ENCODE assay signal across 27 mouse cellular contexts in genomic region chr13:3654432-3654831, GRCm38 (mm10). TPM values are rescaled to one million over a fixed set of nuclear protein-coding genes. Genes with fewer than 3 reads are reported as not detected.
DNase-seq lines count a peak whose midpoint lies in the region; ATAC-seq lines count a peak whose summit lies in the region.
"Had no signal": no experiment of that assay in that cellular context is flagged by ENCODE, and none has a peak within 500 bp of the region (broad histone marks: within the 10 kb centered on the region; RNA-seq: fewer than 3 reads in every experiment).

No protein-coding gene starts in this region.

- H3K27ac ChIP-seq in kidney, embryonic 15.5 days, result no peak overlapping the region
- H3K27ac ChIP-seq in heart, embryonic 12.5 days (ENCODE audit: poor library complexity, severe bottlenecking), result no peak overlapping the region
- H3K27ac ChIP-seq: embryonic facial prominence, embryonic 13.5 days; heart, embryonic 13.5 days; limb, embryonic 10.5 days; liver, embryonic 15.5 days; lung, embryonic 15.5 days; midbrain, embryonic 15.5 days had no signal

- intact Hi-C loops in left cerebral cortex, postnatal 14 days (cut with DNase I), result no loop called here

- H3K9ac ChIP-seq in kidney, embryonic 15.5 days, result no peak overlapping the region
- H3K9ac ChIP-seq in heart, embryonic 12.5 days, result no peak overlapping the region
- H3K9ac ChIP-seq: embryonic facial prominence, embryonic 13.5 days; heart, embryonic 13.5 days; liver, embryonic 15.5 days; lung, embryonic 15.5 days; midbrain, embryonic 15.5 days had no signal

- no peaks in the 10 kb centered on the region for H3K9me3 ChIP-seq in kidney, embryonic 15.5 days (replicated peaks)
- no peaks in the 10 kb centered on the region for H3K9me3 ChIP-seq in heart, embryonic 12.5 days (replicated peaks)
- H3K9me3 ChIP-seq: embryonic facial prominence, embryonic 13.5 days; heart, embryonic 13.5 days; limb, embryonic 10.5 days; liver, embryonic 15.5 days; lung, embryonic 15.5 days; midbrain, embryonic 15.5 days had no signal

- H3K4me2 ChIP-seq in kidney, embryonic 15.5 days, result no peak overlapping the region
- H3K4me2 ChIP-seq in heart, embryonic 12.5 days, result no peak overlapping the region
- H3K4me2 ChIP-seq: embryonic facial prominence, embryonic 13.5 days; heart, embryonic 13.5 days; liver, embryonic 15.5 days; lung, embryonic 15.5 days; midbrain, embryonic 15.5 days had no signal

- H3K36me3 ChIP-seq in kidney, embryonic 15.5 days, result peaks cover 21% of the 10 kb centered on the region
- peaks cover 17% of the 10 kb centered on the region; the same call in 1 of the 2 replicates for H3K36me3 ChIP-seq in heart, embryonic 12.5 days
- H3K36me3 ChIP-seq: liver, embryonic 15.5 days; lung, embryonic 15.5 days had no signal

- no peak overlapping the region for H3K4me3 ChIP-seq in kidney, embryonic 15.5 days (replicated peaks)
- H3K4me3 ChIP-seq in heart, embryonic 12.5 days, result no peak overlapping the region
- H3K4me3 ChIP-seq: embryonic facial prominence, embryonic 13.5 days; erythroblast, embryonic 14.5 days; heart, embryonic 13.5 days; limb, embryonic 10.5 days; liver, embryonic 15.5 days; lung, embryonic 15.5 days; midbrain, embryonic 15.5 days; myocyte had no signal

- DNase-seq in frontal cortex, adult 2 months (ENCODE audit: extremely low spot score in 1 of 2, low spot score in 1 of 2), result peak; percentile 72 to 74
- no peak for DNase-seq in frontal cortex, postnatal 25 days (ENCODE audit: low spot score in 2 of 2)
- peak; percentile 22 to 59 for DNase-seq in right cerebral cortex, postnatal 36 days (ENCODE audit: low spot score in 2 of 2)
- no peak for DNase-seq in right cerebral cortex, postnatal 14 days
- peak; percentile 44 to 79 for DNase-seq in left cerebral cortex, postnatal 14 days (ENCODE audit: low spot score in 2 of 2)
- DNase-seq: adrenal gland, adult 2 months; cerebellum, adult 2 months; cerebellum, postnatal 36 days; embryo, embryonic 11 days; gastrocnemius, postnatal 25 days; heart, adult 18-20 months; heart, postnatal 14 days; kidney, adult 11 months; kidney, postnatal 4 days; liver; lung, postnatal 36 days; thymus, postnatal 25 days had no signal

- H3K27me3 ChIP-seq in kidney, embryonic 15.5 days, result no peaks in the 10 kb centered on the region
- no peaks in the 10 kb centered on the region for H3K27me3 ChIP-seq in heart, embryonic 12.5 days (replicated peaks)
- H3K27me3 ChIP-seq: embryonic facial prominence, embryonic 13.5 days; heart, embryonic 13.5 days; liver, embryonic 15.5 days; lung, embryonic 15.5 days; midbrain, embryonic 15.5 days had no signal

- 88% methylated on average over 2 of the region's 2 CpGs for WGBS in kidney, embryonic 15.5 days
- WGBS in heart, embryonic 12.5 days, result 87% methylated on average over 2 of the region's 2 CpGs

- no peaks in the 10 kb centered on the region for H3K4me1 ChIP-seq in kidney, embryonic 15.5 days
- H3K4me1 ChIP-seq in heart, embryonic 12.5 days (replicated peaks), result no peaks in the 10 kb centered on the region
- H3K4me1 ChIP-seq: embryonic facial prominence, embryonic 13.5 days; heart, embryonic 13.5 days; limb, embryonic 10.5 days; liver, embryonic 15.5 days; lung, embryonic 15.5 days; midbrain, embryonic 15.5 days had no signal

- no peak for ATAC-seq in kidney, embryonic 15.5 days (replicated peaks; ENCODE audit: low FRiP score)
- no peak for ATAC-seq in heart, embryonic 12.5 days (ENCODE audit: insufficient number of reproducible peaks, low FRiP score)
- ATAC-seq: midbrain, embryonic 15.5 days had no signal

RNA-seq across cellular contexts. Expression of gene Asb13, which starts 20.6 kb away (rescaled TPM):
- 33.1 and 36.6 TPM in 2 replicates for polyA plus RNA-seq in frontal cortex, adult 2 months (2012; rRNA removed)
- 10 to 100 TPM; 39.0 to 44.7 TPM for total RNA-seq in left cerebral cortex, postnatal 14 days (2021)
- 14.4 and 15.0 TPM in 2 replicates for polyA plus RNA-seq in kidney, embryonic 15.5 days (2015; fragmentation: Nextera tagmentation; extraction: Ambion mirVana)
- 4.6 and 4.8 TPM in 2 replicates for polyA plus RNA-seq in heart, embryonic 12.5 days (2016; fragmentation: Nextera tagmentation; extraction: Ambion mirVana)

RNA-seq across cellular contexts. Expression of gene Fam208b, which starts 43.5 kb away (rescaled TPM):
- polyA plus RNA-seq in frontal cortex, adult 2 months (2012; rRNA removed), result 16.5 and 16.8 TPM in 2 replicates
- total RNA-seq in left cerebral cortex, postnatal 14 days (2021), result 10 to 100 TPM; 24.3 TPM
- 14.0 and 16.7 TPM in 2 replicates for polyA plus RNA-seq in kidney, embryonic 15.5 days (2015; fragmentation: Nextera tagmentation; extraction: Ambion mirVana)
- 15.3 and 16.2 TPM in 2 replicates for polyA plus RNA-seq in heart, embryonic 12.5 days (2016; fragmentation: Nextera tagmentation; extraction: Ambion mirVana)

Comparison
In these comparisons a context has a peak if more than half of its experiments do, and no peak if none do; other contexts are left out.
1. DNase-seq: peak in frontal cortex, adult 2 months (2 of 2), right cerebral cortex, postnatal 36 days (2 of 2) and left cerebral cortex, postnatal 14 days (2 of 2); none in frontal cortex, postnatal 25 days (0 of 2) and right cerebral cortex, postnatal 14 days (single experiment).